Mouse (Mus musculus): ENCODE measurements at regions not wholly inside any gene's neighbourhood (a gene's known extent, or its start where the extent isn't known, plus 50 kb on each side); places are given as distances from the start of the nearest gene placed in this dataset.

DNA sequence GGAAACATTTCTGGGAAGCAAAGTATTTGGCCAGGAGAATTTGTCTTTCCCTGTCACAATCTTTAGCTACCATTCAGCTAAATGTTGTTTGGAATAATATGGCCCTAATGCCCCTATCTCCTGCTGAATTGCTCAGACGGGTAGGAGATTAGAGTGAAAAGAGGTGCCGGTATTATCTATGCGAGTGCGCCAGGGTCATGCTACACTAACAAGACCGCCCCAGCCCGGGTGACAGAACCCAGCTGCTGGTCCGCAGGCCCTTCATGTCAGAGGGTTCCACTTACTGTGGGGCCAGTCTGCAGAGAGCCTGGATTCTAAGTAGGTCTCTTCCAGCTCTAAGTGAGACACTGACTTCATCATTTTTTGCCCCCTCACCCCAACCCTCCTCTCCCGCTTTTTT, 332.6 kb downstream of the Fbxo8 start:
- no peak overlapping the region for H3K4me3 ChIP-seq (ENCODE audit: insufficient read depth, poor library complexity, severe bottlenecking)
- no peaks in the 10 kb centered on the region for H3K79me2 ChIP-seq (ENCODE audit: control insufficient read depth, insufficient read depth)
- H3K27me3 ChIP-seq (ENCODE audit: control insufficient read depth, insufficient read depth, insufficient read length): no peaks in the 10 kb centered on the region
- TF ChIP-seq CTCF (IDR thresholded peaks at IDR 0.05; ENCODE audit: control insufficient read depth, insufficient read depth, insufficient read length) (no peak), MYOD1 (IDR thresholded peaks at IDR 0.05; ENCODE audit: control insufficient read depth, insufficient read length, low read depth) (no peak), USF1 (IDR thresholded peaks at IDR 0.05; ENCODE audit: low read depth) (no peak), MAX (IDR thresholded peaks at IDR 0.05) (no peak), CEBPB (IDR thresholded peaks at IDR 0.05; ENCODE audit: low read depth) (no peak), MYOG (IDR thresholded peaks at IDR 0.05; ENCODE audit: control insufficient read depth, extremely low read depth, insufficient read length) (no peak), FOSL1 (IDR thresholded peaks at IDR 0.05; ENCODE audit: insufficient read depth, low read length, poor library complexity, severe bottlenecking) (no peak)
- no peak overlapping the region for H3ac ChIP-seq (ENCODE audit: control insufficient read depth, insufficient read length, low read depth)
- no peaks in the 10 kb centered on the region for H3K36me3 ChIP-seq (ENCODE audit: control insufficient read depth, insufficient read depth)
- no peaks in the 10 kb centered on the region for H3K79me3 ChIP-seq (ENCODE audit: low read depth)

DNA sequence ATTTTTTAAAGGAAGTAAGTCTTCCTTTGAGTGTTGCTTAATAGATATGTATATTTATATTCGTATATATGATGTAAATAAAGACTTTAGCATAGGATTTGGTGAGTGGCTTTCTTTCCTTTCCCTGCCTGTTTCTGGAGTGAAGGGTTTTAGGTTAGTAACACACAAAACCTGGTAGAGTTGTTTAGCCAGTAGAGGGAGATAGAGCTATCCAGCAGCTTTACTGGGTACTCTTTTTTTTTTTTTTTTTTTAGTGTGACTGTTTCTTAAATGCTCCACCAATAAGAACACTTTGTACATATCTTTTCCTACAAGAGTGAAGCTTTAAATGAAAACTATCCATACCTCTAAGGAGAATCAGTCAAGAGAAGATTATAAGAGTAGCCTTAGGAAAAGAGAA, 333.3 kb downstream of the Fbxo8 start:
- Histone ChIP-seq H3K36me3 (ENCODE audit: control insufficient read depth, insufficient read depth) (no peaks in the 10 kb centered on the region), H3K27me3 (ENCODE audit: control insufficient read depth, insufficient read depth, insufficient read length) (no peaks in the 10 kb centered on the region), H3K79me2 (ENCODE audit: control insufficient read depth, insufficient read depth) (no peaks in the 10 kb centered on the region), H3K79me3 (ENCODE audit: low read depth) (no peaks in the 10 kb centered on the region), H3K4me3 (ENCODE audit: insufficient read depth, poor library complexity, severe bottlenecking) (no peak overlapping the region), H3ac (ENCODE audit: control insufficient read depth, insufficient read length, low read depth) (no peak overlapping the region)
- TF ChIP-seq MAX (IDR thresholded peaks at IDR 0.05) (no peak), CEBPB (IDR thresholded peaks at IDR 0.05; ENCODE audit: low read depth) (no peak), FOSL1 (IDR thresholded peaks at IDR 0.05; ENCODE audit: insufficient read depth, low read length, poor library complexity, severe bottlenecking) (no peak), MYOG (IDR thresholded peaks at IDR 0.05; ENCODE audit: control insufficient read depth, extremely low read depth, insufficient read length) (no peak), CTCF (IDR thresholded peaks at IDR 0.05; ENCODE audit: control insufficient read depth, insufficient read depth, insufficient read length) (no peak), USF1 (IDR thresholded peaks at IDR 0.05; ENCODE audit: low read depth) (no peak), MYOD1 (IDR thresholded peaks at IDR 0.05; ENCODE audit: control insufficient read depth, insufficient read length, low read depth) (no peak)

DNA sequence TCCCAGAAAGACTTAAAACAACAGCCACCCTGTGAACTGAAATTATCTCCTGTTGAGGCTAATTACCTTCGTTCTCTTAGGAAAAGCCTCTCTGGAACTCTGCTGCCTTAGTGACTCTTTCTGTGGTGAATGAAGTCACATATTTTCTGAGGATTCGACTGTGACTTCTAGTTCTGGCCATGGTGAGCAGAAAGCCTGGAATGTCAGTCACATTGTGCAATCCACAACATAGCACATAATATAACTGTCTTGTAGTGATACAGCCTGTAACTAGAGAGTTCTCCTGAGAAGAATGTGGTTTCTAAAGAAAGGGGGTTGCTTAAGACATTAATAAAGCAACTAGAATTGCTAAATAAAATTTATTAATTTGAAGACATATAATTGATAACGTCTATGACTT, 342.7 kb downstream of the Fbxo8 start:
- Histone ChIP-seq H3K79me3 (ENCODE audit: low read depth) (no peaks in the 10 kb centered on the region), H3ac (ENCODE audit: control insufficient read depth, insufficient read length, low read depth) (no peak overlapping the region), H3K27me3 (ENCODE audit: control insufficient read depth, insufficient read depth, insufficient read length) (no peaks in the 10 kb centered on the region), H3K79me2 (ENCODE audit: control insufficient read depth, insufficient read depth) (no peaks in the 10 kb centered on the region), H3K36me3 (ENCODE audit: control insufficient read depth, insufficient read depth) (no peaks in the 10 kb centered on the region), H3K4me3 (ENCODE audit: insufficient read depth, poor library complexity, severe bottlenecking) (no peak overlapping the region)
- TF ChIP-seq MAX (IDR thresholded peaks at IDR 0.05) (no peak), CEBPB (IDR thresholded peaks at IDR 0.05; ENCODE audit: low read depth) (peak; percentile 31)

DNA sequence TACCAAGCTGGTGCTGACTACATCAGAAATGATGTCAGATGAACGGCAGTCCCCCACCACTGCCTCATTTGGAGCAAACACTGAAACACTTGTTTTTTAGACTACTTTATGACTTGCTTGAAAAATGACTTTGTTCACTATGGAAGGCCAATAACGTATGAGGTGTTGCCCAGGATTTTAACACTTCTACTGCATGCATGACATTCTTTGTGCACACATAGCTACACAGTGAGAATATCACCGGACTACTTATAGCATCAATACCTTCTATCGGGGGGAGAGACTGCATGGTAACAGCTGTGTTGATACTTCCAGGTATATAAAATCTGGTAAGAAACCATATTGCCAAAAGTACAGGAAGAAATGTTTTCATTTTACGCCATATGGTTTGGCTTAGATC, 364.5 kb downstream of the Fbxo8 start:
- Histone ChIP-seq H3K79me2 (ENCODE audit: control insufficient read depth, insufficient read depth) (no peaks in the 10 kb centered on the region), H3K79me3 (ENCODE audit: low read depth) (no peaks in the 10 kb centered on the region), H3K4me3 (ENCODE audit: insufficient read depth, poor library complexity, severe bottlenecking) (no peak overlapping the region), H3K27me3 (ENCODE audit: control insufficient read depth, insufficient read depth, insufficient read length) (no peaks in the 10 kb centered on the region), H3K36me3 (ENCODE audit: control insufficient read depth, insufficient read depth) (no peaks in the 10 kb centered on the region), H3ac (ENCODE audit: control insufficient read depth, insufficient read length, low read depth) (no peak overlapping the region)
- TF ChIP-seq USF1 (IDR thresholded peaks at IDR 0.05; ENCODE audit: low read depth): no peak
- TF ChIP-seq CEBPB (IDR thresholded peaks at IDR 0.05; ENCODE audit: low read depth): no peak
- no peak for TF ChIP-seq FOSL1 (IDR thresholded peaks at IDR 0.05; ENCODE audit: insufficient read depth, low read length, poor library complexity, severe bottlenecking)
- no peak for TF ChIP-seq MAX (IDR thresholded peaks at IDR 0.05)
- no peak for TF ChIP-seq MYOG (IDR thresholded peaks at IDR 0.05; ENCODE audit: control insufficient read depth, extremely low read depth, insufficient read length)
- TF ChIP-seq MYOD1 (IDR thresholded peaks at IDR 0.05; ENCODE audit: control insufficient read depth, insufficient read length, low read depth): no peak
- no peak for TF ChIP-seq CTCF (IDR thresholded peaks at IDR 0.05; ENCODE audit: control insufficient read depth, insufficient read depth, insufficient read length)

DNA sequence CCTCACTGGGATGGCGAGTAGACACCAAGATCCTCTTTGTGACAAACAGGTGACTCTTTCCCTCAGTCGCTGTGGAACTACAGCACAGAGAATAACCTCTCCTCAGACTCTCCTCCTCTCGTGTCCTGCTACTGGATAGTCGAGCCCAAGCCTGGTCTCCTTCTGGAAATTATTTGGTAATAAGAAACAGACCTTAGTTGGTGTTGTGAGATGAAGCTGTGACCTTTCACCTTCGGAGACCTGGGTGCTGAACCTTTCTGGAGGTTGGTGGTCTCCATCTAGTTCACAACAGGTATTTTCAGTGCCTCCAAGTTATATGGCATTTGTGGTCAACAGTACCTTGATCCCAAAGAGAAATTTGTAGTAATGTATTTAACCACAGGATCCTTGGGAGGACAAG, 365.1 kb downstream of the Fbxo8 start:
- H3K4me3 ChIP-seq (ENCODE audit: insufficient read depth, poor library complexity, severe bottlenecking): no peak overlapping the region
- no peak for TF ChIP-seq USF1 (IDR thresholded peaks at IDR 0.05; ENCODE audit: low read depth)
- no peak for TF ChIP-seq CTCF (IDR thresholded peaks at IDR 0.05; ENCODE audit: control insufficient read depth, insufficient read depth, insufficient read length)
- no peak for TF ChIP-seq MAX (IDR thresholded peaks at IDR 0.05)
- no peak for TF ChIP-seq FOSL1 (IDR thresholded peaks at IDR 0.05; ENCODE audit: insufficient read depth, low read length, poor library complexity, severe bottlenecking)
- TF ChIP-seq MYOD1 (IDR thresholded peaks at IDR 0.05; ENCODE audit: control insufficient read depth, insufficient read length, low read depth): no peak
- no peak for TF ChIP-seq CEBPB (IDR thresholded peaks at IDR 0.05; ENCODE audit: low read depth)
- no peak for TF ChIP-seq MYOG (IDR thresholded peaks at IDR 0.05; ENCODE audit: control insufficient read depth, extremely low read depth, insufficient read length)

DNA sequence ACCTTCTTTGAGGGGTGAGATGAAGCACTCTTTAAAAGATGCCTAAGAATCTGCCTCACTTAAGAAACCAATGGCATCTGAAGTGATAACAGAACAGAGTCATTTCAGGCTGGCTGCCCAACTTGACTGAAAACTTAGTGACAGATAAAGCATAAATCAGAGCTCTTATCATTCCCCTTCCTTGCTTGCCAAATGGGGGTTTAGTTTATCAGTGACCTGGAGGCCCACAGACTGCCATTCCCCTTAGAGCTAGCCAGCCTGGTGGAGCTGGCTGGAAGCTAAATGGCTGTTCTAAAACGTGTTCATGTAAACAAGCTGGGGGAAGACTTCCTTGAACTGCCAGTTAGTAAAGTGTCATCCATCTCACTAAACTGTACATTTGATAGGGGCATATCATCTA, 373.8 kb downstream of the Fbxo8 start:
- Histone ChIP-seq H3K79me3 (ENCODE audit: low read depth) (no peaks in the 10 kb centered on the region), H3K36me3 (ENCODE audit: control insufficient read depth, insufficient read depth) (no peaks in the 10 kb centered on the region), H3K4me3 (ENCODE audit: insufficient read depth, poor library complexity, severe bottlenecking) (no peak overlapping the region), H3ac (ENCODE audit: control insufficient read depth, insufficient read length, low read depth) (no peak overlapping the region), H3K27me3 (ENCODE audit: control insufficient read depth, insufficient read depth, insufficient read length) (no peaks in the 10 kb centered on the region), H3K79me2 (ENCODE audit: control insufficient read depth, insufficient read depth) (no peaks in the 10 kb centered on the region)
- TF ChIP-seq CTCF (IDR thresholded peaks at IDR 0.05; ENCODE audit: control insufficient read depth, insufficient read depth, insufficient read length): no peak
- no peak for TF ChIP-seq CEBPB (IDR thresholded peaks at IDR 0.05; ENCODE audit: low read depth)
- TF ChIP-seq USF1 (IDR thresholded peaks at IDR 0.05; ENCODE audit: low read depth): no peak
- no peak for TF ChIP-seq FOSL1 (IDR thresholded peaks at IDR 0.05; ENCODE audit: insufficient read depth, low read length, poor library complexity, severe bottlenecking)
- TF ChIP-seq MYOG (IDR thresholded peaks at IDR 0.05; ENCODE audit: control insufficient read depth, extremely low read depth, insufficient read length): no peak
- TF ChIP-seq MYOD1 (IDR thresholded peaks at IDR 0.05; ENCODE audit: control insufficient read depth, insufficient read length, low read depth): no peak
- no peak for TF ChIP-seq MAX (IDR thresholded peaks at IDR 0.05)

More for the DNA sequence above, 365.1 kb downstream of the Fbxo8 start:
- no peaks in the 10 kb centered on the region for H3K79me2 ChIP-seq (ENCODE audit: control insufficient read depth, insufficient read depth)
- H3ac ChIP-seq (ENCODE audit: control insufficient read depth, insufficient read length, low read depth): no peak overlapping the region
- no peaks in the 10 kb centered on the region for H3K79me3 ChIP-seq (ENCODE audit: low read depth)
- no peaks in the 10 kb centered on the region for H3K27me3 ChIP-seq (ENCODE audit: control insufficient read depth, insufficient read depth, insufficient read length)
- no peaks in the 10 kb centered on the region for H3K36me3 ChIP-seq (ENCODE audit: control insufficient read depth, insufficient read depth)
